Mouse (Mus musculus) mature B cell (primary cell): Measurements from ENCODE around the gene Ednrb.

ENCODE experiments used
- in situ Hi-C: fragments of 300-500 bp; cut with MboI; formaldehyde crosslinking; loops from 2 replicates; pipeline ENCODE4 v1.14.3; 2019

The Ednrb gene

DNA sequence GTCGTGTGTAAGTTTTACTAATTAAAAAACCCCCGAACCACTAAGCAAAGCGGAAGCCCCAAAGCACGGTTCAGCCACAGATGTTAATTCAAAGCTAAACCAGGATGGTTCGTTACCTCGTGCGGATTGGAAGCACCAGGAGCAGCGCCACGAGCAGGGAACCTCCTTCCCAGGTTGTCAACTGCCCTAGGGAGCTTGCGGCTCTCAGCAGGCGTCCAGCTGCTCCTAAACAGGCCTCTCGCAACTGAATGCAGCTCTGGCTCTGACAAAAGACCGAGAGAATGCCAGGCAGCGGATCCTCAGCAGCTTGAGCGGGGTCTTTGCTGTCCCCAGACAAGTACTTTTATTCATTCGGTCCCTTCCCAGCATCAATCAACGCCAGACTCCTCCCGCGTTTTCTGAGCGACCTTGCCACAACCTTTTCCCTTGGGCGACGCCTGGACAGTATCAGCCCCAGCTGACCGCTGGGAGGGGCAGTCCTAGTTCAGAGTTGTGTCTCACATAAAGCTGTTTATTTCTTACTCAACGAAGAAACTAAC, at the start of gene Ednrb:
Gene Ednrb, minus strand, starts transcription at position 392 of the 539 bp plus-strand sequence.
- in situ Hi-C loops: no loop called here

DNA sequence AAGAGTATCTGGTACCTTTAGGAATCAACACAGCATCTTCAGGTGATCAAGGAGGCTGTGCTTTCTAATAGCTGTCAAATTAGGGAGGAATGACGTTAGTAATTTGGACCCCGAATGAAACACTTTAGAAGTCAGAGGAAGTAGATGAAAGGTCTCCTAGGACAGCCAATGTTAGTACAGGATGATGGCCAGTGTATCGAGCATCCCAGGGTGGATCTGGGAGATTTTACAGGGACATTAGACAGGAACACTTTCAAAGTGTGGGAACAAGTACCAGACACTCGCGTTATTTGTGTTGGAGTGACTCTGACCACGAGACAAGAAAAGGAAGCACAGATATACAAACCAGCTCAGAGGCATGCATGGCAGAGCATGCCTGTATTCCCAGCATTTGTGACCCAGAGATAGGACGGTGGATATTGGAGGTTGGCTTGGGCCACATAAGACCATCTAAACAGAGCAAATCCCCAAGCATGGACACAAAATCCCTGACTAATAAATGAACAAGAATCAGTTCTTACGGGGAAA, 48.3 kb upstream of the Ednrb start:
- in situ Hi-C loops: no loop called here

DNA sequence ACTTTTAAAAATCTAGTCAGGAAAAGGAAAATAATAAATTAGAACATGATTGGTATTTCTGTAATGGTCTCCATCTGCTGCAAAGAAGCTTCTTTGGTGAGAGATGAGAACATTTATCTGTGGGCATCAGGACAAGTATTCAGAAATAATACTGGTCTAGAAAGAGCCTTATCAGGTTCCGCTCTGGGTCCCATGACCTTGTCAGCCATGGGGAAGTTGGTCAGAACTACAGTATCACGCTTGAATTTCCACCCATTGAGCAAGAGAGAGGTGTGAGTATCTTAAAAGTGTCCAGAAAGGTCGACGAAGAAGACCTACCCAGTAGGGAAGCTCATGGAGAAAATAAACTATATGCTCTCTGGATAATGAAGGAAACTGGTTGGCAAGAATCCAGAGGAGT, 46.6 kb upstream of the Ednrb start:
- in situ Hi-C loops: no loop called here

DNA sequence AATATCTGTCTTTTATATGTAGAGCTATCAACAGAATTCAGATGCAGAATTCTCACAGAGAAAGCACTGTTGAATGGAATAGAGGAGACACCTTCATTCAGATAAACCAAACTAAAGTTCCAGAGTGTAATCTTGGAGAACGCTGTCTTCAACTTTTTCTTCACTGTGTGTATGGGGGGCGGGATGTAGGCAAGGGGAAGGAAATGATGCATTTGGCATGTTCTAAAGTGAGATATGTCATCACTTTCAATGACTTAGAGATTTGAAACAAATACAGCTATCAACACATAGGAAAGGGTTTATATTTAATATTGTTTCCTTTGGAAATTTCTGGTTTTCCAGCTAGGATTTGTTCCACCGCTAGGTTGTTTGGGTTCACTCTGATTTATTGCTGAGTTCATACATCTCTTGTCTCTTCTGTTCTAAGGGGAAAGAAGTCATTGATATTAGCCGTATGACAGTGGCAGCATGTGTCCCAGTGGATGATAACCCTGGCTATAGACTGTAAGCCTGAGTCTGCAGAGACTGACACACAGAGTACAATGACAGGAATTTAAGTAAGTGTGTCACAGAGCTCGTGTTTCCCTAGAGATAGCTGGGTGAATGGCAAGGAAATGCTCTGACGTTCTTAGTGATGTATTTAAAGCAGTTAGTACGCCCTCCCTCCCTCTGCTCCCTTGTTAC, 40.8 kb upstream of the Ednrb start:
- in situ Hi-C loops: no loop called here

DNA sequence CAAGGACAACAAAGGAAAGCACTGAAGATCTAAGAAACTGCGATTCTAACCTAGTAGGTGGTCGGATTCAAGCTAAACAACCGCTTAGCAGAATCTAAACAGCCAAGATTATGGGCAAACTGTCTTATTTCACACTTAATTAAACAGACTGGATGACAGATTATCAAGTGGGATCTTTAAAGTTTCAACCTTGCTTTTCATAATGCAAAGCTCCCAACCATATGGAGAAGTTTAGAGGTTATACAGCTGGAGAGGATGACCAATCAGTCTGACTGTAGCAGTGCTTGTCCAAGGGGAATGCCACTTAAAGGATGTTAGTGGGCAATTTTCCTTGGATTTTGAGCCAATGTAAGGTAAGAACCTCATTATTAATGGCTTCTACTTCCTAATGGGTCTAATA, 38.7 kb upstream of the Ednrb start:
- in situ Hi-C loops: no loop called here

DNA sequence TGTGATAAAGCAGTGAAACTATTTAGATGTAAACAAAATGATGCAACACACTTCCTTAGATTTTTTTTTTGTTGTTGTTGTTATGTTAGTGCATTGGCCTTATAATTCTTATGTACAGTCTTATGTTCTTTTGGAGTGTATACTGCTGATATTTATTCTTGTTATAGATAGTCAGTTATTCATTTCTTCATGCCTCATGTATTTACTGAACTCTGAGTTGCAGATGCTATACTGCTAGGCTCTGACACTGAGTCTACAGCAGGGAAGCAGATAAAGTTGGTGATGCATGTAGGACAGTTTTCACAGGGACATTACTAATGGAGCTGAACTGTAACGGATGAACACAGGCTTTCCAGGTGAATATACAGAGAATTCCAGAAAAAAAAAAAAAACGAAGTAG, 32.9 kb upstream of the Ednrb start:
- in situ Hi-C loops: no loop called here

DNA sequence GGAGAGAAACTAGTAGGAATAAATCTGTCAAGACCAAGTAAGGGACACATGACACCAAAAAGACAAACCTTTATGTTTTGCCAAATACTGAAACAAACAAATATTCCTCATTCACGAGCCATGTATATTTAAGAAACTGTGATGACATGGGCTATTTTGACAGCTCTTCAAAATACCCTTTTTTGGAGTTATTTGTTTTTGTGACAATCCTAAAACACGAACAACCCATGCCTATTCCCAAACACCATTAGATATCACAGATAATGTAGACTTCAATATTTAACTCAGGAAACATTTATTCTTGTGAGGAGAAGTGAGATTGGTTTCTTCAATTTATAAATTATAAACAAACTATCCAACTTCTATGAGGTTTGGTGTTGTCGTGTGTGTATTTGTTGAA, 32.4 kb upstream of the Ednrb start:
- in situ Hi-C loops: no loop called here

DNA sequence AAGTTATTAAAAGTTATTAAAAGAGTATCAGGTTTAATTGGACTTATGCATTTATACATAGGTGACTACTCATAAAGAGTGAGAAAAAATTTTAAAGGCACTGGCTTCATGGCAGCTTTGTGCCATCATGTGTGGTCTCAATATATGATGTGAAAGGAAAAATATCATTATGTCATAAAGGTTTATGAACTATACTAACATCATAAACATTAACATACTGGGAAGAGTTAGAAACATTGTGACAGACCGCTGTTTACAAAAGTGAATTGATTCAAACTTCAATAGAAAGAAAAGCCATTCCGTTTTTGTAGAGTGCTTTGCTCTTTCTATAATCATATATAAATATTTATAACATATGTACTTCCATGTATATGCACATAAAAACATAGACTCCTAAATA, 22.4 kb upstream of the Ednrb start:
- in situ Hi-C loops: no loop called here

DNA sequence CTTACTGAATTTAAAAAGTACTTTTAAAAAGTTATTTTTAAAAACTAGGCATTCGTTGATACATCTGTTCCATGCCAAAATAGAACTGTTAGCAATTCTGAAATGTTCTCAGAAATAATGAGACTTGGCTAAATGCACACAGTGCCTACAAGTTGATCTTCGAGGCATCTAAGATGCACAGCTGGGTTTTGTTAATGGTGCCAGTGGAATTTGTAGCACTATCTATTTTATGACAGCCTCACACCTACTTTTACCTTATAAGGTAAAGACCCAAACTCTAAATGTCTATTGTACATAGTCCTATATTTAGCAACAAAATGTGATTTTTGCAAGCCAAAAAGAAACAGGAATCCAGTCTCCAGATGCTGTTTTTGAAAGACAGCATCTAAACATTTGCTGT, 21.0 kb upstream of the Ednrb start:
- in situ Hi-C loops: no loop called here

DNA sequence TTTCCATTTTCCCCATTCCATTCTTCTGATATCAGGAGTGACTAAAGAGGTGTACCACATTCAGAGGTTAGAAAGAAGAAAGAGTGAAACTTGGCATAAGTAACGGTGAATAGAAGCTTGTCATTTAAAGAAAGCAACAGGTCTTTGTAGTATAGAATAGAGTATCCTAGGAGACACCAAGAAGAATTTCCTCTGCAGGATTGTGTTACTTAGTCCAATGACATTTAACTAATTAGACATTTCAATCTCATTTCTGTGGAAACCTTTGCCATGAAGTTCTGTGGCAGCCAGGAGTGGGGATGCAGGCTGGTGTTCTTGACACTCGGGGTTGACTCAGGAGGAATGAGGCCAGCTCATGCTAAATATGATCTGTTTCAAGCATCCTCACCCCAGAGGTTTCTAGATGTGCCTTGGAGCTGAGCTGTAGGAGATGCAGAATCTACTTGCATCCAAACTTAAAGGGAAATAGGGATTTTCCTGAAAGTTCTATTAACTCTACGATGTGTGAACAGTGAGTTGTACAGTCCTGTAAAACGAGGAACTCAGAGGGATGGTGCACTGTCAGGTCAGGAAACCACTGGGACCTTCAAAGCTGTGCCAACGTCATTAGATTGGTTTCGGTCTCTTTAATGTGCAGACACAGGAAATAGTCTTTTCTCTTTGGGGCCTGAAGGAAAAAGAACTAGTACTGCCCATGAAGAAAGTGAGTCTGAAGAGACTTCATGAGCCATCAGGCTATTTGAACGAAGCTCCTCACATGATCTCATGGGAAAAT, 6.1 kb upstream of the Ednrb start:
- in situ Hi-C loops: no loop called here

DNA sequence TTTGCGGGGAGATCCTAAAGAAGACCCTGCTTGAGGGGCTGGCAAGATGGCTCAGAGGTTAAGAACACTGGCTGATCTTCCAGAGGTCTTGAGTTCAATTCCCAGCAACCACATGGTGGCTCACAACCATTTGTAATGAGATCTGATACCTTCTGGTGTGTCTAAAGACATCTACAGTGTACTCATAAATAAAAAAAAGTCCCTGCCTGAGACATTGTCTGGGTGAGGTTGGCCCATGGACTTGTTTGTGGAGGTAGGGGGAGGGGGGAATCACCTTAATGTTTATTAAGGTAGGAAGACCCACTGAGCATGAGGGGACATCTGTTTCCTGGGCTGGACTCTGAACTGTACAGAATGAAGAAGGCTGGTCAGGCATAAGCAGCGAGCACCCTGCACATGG, 1.5 kb upstream of the Ednrb start:
- in situ Hi-C loops: no loop called here

DNA sequence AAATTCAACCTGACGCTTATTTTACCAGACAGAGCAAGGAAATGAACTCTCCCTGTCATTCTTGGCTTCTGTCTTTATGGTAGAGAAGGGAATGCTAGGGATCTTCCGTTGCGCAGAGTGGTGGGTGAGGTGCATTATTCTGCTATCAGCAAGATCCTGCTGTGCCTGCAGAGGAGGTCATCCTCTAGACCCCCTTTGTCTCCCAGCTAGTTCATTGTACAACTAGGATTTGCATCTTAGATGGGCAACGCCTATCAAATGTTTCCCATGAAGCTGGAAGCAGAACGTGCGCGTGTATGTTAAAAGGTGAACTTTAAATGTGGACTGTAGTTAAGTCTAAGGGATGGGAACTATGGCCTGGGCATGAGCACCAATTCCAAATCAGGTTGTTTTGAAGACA, 742 bp upstream of the Ednrb start:
- in situ Hi-C loops: no loop called here

DNA sequence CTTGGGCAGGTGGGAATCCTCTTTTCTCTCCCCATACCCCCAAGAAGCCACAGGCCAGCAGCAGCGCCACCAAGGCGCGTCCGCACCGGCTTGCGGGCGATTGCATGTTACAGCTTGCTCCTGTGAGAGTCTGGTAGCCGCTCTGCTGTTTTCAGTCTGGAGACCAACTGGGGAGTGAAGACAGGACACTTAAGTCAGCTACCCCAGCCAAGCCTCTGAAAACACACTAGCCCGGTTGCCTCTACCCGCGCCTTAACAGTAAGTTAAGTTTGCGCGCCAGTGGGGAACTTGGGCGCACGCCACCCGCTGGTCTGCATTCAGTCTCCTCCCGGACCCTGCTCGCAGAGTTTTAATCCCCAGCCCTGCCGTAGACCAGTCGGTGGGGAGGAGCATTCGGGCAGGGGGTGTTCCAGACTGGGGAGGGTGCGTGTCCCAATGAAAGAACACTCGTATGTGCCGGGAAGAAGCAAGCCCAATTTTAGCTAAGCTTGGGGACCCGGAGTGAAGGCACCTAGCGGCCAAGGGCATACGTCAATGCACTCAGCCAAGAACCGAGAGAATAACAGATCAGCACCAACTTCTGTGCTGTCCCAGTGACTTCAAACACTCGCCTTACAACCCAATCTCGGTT, 716 bp downstream of the Ednrb start:
- in situ Hi-C loops: no loop called here

DNA sequence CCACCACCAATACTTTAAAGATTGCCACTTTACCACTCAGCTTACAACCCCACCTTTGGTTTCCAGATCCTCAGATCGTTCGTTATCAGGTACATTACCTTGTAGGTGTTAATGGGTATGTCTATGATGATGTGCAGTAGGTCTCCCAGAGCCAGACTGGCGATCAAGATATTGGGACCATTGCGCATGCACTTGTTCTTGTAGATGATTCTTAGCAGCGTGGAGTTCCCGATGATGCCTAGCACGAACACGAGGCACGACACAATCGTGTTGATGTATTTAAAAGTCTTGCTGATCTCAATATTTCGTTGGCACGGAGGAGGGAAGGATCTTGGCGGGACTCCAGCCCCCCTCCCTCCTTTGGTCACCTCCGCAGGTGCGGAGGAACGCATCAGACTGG, 1.3 kb downstream of the Ednrb start:
- in situ Hi-C loops: no loop called here

DNA sequence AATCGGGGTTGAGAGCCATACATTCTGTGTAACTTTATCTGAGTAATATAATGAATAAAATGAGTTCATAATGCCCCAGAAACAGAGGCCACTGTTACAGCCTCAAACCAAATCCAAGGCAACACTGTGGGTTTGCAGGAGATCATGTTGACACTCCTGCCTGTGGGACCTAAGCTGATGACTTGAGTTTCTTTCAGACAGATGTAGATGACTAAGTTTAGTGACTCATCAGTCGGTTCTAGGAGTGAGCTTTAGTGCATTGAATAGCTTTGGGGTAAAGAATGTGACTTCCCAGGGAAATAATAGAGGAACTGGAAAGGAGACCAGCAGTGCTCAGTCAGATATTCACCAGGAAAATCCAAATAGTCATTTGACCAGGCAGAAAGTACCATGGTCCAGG, 3.8 kb downstream of the Ednrb start:
- in situ Hi-C loops: no loop called here

DNA sequence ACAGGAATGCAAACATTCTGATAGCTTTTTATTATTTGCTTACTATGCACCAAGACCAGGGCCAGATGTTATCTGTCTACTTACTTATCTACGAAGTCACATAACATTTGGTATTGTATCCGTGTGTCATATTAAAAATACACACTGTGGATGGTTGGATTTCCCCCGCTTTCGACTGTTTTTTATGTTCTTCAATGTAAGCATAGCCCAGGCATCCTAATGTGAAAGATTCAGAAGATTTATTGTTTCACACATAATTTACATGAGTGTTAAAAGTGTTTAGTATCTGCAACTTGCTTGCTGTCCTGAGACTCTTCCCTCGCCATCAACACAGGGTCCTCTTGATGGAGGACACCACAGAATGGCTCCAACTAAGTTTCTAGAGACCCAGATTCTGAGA, 5.3 kb downstream of the Ednrb start:
- in situ Hi-C loops: no loop called here

DNA sequence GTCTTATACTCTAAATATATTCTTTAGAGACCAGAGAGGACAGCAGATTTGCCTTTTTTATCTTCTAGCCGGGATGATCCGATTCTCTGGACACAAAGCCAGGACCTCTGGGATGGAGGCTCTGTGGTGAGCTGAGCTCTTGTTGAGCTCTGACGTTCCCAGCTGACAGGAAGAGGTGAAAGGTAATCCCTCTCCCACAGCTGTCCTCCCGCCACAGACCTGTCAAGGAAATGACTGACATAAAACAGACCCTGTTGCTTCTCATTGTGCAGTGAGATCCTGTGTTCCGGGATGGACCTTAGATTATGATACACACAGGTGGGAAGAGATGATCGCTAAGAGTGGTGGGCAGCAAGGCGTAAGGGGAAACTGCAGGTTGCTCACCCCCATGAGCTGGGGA, 9.6 kb downstream of the Ednrb start:
- in situ Hi-C loops: no loop called here

DNA sequence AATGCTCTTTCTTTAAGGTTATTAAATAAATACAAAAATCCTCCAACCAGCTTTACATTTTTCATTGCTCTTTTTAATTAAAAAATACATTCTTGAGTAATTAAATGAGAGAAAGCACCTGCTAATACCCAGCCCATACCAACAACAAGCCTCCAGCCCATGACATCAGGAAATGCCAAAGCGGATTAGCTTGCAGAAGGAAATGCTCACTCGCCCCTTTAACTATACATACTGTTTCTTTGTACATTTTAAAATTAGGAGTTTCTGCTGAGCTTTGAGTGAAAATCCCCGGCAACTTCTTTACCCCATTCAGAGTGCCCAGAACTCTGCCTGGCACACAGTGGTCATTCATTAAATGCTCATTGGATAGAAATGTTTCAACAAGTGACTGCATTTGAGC, 10.1 kb downstream of the Ednrb start:
- in situ Hi-C loops: no loop called here

DNA sequence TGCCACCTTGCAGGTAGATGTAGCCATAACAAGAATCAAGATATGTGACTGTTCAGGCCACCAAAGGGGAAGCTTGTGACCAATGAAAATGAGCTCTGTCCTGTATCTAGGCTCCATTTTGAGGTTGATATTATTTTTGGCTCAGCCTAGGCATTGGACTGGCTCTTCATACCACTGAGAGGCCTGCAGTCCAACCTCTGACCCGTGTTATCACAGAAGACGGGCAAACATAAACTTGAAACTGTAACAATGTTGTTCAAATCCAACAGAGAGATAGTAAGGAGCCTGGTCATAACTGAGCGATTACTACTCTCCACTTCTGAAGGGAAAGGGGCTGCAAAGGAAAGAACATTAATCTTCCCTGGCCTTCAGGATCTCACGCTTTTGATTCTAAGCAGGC, 11.7 kb downstream of the Ednrb start:
- in situ Hi-C loops: no loop called here

DNA sequence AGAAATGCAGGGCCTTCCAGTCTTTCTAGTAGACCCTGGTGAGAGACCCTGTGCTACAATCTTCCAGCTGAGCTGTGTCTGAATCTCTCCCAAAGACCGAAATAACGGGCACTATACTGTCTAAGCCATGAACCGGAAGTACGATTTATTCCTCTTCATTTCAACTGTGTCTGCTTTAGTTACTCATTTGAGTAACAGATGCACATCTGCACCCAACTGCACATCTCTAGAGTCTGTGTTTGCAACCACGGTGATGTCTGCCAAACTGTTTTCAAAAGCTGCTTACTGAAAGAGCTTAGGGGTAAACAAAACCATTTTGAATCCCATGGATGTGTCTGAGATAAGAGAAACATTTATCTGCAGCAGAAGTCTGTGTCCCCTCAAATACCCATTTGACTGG, 13.2 kb downstream of the Ednrb start:
- in situ Hi-C loops: no loop called here

DNA sequence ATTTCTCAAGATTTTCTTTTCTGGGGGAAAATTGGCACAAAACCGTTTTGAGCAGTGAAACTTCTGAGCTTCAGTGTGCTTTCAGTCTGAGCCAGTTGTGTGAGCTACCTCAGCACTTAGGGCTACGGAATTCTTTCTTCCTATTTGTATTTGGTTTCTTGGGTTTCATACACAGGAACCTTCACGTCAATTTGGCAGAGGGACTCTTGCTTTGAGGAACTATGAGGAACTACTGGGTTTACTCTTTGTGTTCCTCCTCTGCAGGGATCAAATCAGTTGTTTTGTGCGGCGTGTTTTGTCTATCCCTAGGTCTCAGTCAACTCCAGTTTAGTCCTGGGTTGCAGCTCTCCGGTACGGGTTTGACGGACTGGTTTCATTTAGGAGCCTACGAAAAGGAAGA, 17.9 kb downstream of the Ednrb start:
- in situ Hi-C loops: no loop called here

DNA sequence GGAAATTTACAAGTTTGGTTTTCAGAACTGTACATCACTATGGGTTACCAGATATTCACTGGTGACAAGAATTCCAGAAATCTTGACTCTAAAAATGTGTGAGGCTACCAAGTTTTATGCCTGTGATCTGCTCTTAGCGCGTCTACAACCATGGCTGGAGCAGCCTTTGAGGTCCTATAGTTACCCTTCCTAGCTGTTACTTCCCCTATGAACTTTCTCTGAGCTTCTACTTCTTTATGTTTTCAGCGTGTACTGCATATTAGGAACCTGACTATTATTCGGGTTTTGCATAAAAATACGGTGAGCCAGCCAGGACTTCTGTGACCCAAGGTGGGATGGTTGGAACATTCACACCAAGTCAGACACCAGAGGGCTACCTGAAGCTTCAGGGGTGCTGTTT, 18.3 kb downstream of the Ednrb start:
- in situ Hi-C loops: no loop called here

DNA sequence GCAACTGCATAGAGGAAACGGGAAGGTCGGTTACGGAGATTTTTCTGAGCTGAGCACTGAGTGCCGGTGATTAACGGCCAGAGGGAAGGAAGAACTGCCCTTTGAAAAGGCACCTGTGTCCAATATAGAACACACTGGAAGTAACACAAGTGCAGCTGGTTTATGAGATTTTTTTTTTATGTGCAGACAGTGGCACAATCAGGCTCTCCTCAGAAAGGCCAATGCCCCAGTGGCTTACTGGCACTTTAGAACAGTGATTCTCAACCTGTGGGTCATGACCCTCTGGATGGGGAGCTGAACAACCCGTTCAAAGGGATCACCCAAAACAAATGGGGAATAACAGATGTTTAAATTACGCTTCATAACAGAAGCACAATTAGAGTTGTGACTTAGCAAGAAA, 20.7 kb downstream of the Ednrb start:
- in situ Hi-C loops: no loop called here
